Mouse (Mus musculus): ENCODE results near the gene Epb41l3. TPM values are rescaled to one million over a fixed set of nuclear protein-coding genes. Genes with fewer than 3 reads are reported as not detected.
"Not testable (repeated sequence)": the region's sequence is repeated elsewhere in the genome, so short reads cannot be mapped to it uniquely, and the experiment has no call there.

The Epb41l3 gene
- total RNA-seq, 1 experiment from 2014 or later, result 16.3 TPM

- no peak for DNase-seq
Measured at GRCm38 (mm10) chr17:69109216-69109615, 33.7 kb downstream of the Epb41l3 start.

GRCm38 (mm10) chr17:69112232-69112631 is 36.7 kb downstream of the Epb41l3 start:
- DNase-seq, result no peak

- peak; percentile 16 for DNase-seq
Measured at GRCm38 (mm10) chr17:69119183-69119582, 43.7 kb downstream of the Epb41l3 start.

- no peak for DNase-seq
Measured at GRCm38 (mm10) chr17:69120533-69121358, 45.3 kb downstream of the Epb41l3 start.

GRCm38 (mm10) chr17:69122403-69122802 is 46.9 kb downstream of the Epb41l3 start:
- DNase-seq, result not testable (repeated sequence)

- DNase-seq, result no peak
Measured at GRCm38 (mm10) chr17:69127436-69127835, 52.0 kb downstream of the Epb41l3 start.

- DNase-seq, result no peak
Measured at GRCm38 (mm10) chr17:69127981-69128380, 52.5 kb downstream of the Epb41l3 start.

GRCm38 (mm10) chr17:69129434-69129833 is 54.0 kb downstream of the Epb41l3 start:
- DNase-seq, result no peak

- no peak for DNase-seq
Measured at GRCm38 (mm10) chr17:69143017-69143416, 67.5 kb downstream of the Epb41l3 start.

GRCm38 (mm10) chr17:69150826-69151225 is 75.3 kb downstream of the Epb41l3 start:
- DNase-seq, result no peak

- no peak for DNase-seq
Measured at GRCm38 (mm10) chr17:69151281-69151680, 75.8 kb downstream of the Epb41l3 start.

GRCm38 (mm10) chr17:69155034-69155433 is 79.6 kb downstream of the Epb41l3 start:
- no peak for DNase-seq

- DNase-seq, result peak; percentile 54
Measured at GRCm38 (mm10) chr17:69156522-69157100, 81.1 kb downstream of the Epb41l3 start.

GRCm38 (mm10) chr17:69157101-69157808 is 81.8 kb downstream of the Epb41l3 start:
- DNase-seq, result peak; percentile 27

- no peak for DNase-seq
Measured at GRCm38 (mm10) chr17:69157809-69158185, 82.3 kb downstream of the Epb41l3 start.

- no peak for DNase-seq
Measured at GRCm38 (mm10) chr17:69158690-69159089, 83.2 kb downstream of the Epb41l3 start.

- no peak for DNase-seq
Measured at GRCm38 (mm10) chr17:69162731-69163130, 87.2 kb downstream of the Epb41l3 start.

GRCm38 (mm10) chr17:69176949-69177501 is 101.5 kb downstream of the Epb41l3 start:
- no peak for DNase-seq

- DNase-seq, result no peak
Measured at GRCm38 (mm10) chr17:69177954-69178353, 102.5 kb downstream of the Epb41l3 start.

- DNase-seq, result no peak
Measured at GRCm38 (mm10) chr17:69180905-69181559, 105.5 kb downstream of the Epb41l3 start.

GRCm38 (mm10) chr17:69181560-69182316 is 106.3 kb downstream of the Epb41l3 start:
- DNase-seq, result no peak

All from adrenal gland, postnatal 25 days (tissue).